Mouse (Mus musculus) MN1 (cell line): Measurements from ENCODE around the gene Cnot6l.

Experiments used
- DNase-seq: peaks from one replicate; pipeline ENCODE4 v3.0.0-alpha.2; 2016; ENCODE audit warnings: low spot score

Cnot6l gene

DNA sequence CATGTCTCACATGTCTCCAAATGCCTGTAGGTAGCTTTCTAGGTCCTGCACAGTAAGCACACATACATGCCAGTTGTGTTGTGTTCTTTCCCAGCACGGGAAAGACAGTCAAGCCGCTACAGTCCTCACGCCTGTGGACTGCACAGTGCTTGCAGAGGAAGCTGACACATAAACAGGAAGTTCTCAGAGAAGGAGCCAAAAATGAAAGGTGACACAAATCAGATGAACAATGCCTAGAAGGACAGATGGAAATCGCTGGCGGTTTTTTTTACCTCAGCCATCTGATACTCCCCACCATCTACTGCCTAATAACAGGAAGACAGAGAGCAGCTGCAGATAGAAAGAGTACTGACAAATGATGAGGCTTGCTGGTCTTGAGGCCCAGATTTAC lies at the start of gene Cnot6l:
Gene Cnot6l, minus strand, starts transcription at position 151 of the 391 bp plus-strand sequence.
- peak; percentile 62 for DNase-seq

DNA sequence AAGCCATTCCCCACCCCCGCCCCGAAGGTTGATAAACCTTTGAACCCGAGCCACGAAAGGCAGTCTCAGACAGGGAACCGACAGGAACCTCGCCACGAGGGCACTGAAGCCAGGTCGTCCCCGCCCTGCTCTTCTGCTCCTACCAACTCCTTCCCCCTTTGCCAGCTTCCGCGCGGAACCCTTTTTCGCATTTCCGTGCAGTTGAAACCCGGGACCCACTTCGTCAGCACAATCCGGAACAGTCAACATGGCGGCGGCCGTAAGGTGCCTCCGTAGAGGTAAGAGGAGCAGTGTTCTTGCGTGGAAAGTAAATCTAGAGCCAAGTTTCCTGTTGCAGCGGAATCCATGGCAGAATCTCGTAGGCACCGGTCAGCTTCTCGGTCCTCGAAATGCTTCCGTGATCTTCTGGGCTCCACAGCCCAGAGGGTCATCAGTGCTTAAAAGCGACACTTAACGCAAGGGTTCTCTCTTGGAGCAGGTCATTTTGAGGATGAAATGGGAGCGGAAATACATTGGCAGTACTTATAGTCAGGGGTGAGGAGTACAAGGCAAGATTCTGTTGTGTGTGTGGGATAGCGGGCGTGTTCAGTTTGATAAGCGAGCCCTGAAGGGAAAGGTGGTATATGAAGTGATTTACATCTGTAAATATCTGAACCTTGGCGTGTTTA lies 46.1 kb upstream of the Cnot6l start:
- peak; percentile 93 for DNase-seq

DNA sequence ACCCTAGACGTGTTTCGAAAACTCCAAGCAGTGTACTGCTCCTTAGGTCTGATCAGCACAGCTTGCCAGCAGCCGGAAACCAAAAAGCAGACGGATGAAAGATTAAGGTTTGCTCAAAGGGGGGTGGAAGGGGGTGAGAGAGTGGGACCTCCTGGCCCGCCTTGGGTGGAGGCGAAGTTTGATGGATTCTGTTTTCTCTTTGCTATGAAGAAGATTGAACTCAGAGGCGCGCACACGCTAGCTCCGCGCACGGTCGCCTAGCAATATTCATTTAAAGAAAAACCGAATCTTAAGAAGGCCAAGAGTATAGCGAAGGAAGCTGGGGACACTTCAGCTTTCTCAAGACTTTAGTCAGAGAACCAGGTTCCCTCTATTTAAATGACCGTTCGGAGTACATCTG lies 45.5 kb upstream of the Cnot6l start, which contains the start of gene Mrpl1:
Gene Mrpl1, plus strand, starts transcription at position 35 of the 400 bp plus-strand sequence.
- DNase-seq = peak; percentile 56

DNA sequence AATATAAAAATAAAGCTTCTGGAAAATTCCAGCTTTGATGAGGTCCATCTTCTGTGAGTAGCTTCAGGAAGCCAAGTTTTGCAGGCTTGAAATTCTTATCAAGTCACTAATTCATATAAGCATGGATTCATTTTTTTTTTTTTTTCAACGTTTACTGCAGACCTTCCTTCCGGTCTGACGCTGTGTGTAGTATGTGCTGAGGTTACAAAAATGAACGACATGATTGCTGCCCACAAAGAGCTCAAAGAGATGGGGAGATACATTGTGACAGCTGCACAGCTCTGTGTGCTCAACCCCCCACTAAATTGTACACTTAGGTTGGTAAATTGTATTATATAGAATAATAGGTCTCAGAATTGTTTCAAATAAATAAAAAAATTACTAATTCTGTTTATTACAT lies 44.6 kb upstream of the Cnot6l start:
- no peak for DNase-seq

DNA sequence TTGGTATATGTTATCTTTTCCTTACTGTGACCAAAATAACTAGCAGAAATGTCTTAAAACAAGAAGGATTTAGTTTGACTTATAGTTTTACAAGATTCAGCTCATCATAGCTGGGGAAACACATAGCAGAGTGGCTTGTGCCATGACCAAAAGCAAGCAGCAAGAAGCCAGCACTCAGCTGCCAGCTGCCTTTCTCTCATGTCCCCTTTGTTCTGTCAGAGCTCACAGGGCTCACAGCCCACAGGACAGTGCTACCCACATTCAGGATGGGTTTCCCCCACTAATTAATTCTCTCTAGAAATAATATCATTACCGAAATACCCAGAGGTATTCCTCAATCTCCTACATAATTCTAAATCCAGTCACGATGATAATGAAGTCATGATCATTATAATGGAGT lies 43.6 kb upstream of the Cnot6l start:
- no peak for DNase-seq

DNA sequence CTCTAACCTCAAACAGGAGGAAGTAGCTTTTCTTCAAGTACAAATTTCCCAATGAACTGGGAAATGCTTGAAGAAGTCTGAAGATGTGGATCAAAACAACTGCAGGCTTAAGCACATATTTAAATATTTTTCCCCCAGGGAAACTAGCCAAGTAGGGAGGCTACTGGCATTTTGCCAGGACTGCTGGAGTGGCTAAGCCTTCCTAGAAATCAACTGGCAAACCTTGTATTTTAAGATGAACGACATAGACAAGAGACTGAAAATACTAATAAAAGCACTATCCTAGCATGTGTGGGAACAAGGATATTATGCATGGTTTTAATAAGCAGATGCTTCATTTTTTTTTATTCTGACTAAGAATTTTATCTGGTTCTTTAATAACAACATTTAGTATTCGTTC lies 42.9 kb upstream of the Cnot6l start:
- peak; percentile 70 for DNase-seq

- DNase-seq = no peak
Observed at GRCm38 (mm10) chr5:96201462-96202154, 37.6 kb upstream of the Cnot6l start.

DNA sequence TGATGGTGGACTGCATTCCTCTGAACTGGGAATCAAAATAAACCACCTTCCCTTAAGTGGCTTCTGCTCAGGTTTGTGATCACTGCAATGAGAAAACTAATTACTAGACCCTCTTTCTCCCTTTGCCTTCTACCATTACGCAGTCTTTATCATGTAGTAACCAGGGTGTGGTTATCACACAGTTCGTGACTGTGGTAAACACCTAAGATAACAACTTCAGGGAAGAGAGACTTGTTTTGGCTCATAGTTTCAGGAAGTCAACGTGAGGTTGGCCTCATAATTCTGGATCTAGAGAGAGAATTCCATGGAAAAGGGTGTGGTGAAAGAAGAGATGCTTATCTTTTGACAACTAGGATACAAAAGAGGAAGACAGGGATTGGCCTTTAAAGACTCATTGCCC lies 36.3 kb upstream of the Cnot6l start:
- DNase-seq = no peak

- no peak for DNase-seq
Observed at GRCm38 (mm10) chr5:96198271-96198670, 34.3 kb upstream of the Cnot6l start.

DNA sequence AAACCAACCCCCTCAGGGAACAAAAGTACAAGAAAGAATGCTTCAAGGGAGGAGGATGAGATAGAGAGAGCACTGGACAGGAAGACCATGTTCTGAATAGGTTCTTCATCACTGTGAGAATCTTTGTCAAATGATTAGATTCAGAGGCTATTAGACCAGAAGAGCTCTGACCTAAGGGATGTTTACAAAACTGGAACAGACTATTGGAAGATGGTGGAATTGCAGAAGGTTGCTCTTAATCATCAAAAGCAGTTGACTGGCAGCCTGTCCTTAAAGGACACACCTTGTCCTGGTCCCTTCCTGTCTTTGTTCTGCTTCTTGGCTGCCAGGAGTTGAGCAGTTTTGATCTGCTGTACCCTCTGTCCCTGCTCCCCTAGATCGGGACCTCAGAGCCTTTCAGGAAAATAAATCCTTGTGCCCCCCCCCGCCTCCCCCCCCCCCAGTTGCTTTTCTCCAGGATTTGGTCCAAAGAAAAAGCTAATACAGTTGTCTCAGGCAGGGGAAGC lies 32.6 kb upstream of the Cnot6l start:
- DNase-seq = no peak

DNA sequence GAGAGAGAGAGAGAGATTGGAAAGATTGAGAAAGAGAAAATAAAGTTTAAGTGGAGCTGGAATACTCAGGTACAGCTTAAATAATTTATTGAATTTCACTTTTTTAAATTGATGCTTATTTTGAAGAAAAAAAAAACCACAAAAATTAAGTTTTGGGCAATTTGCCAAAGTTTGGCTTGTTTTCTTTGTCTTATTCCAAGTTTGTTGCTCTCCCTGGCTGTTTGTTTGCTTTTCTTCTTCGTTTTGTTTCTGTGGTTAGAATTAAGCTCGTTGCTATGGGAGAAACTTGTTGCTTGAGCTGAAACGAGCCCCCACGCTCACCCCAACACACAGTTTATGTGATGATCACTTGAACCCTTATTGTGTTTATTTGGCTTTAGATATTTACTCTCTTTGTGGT lies 27.3 kb upstream of the Cnot6l start:
- no peak for DNase-seq

DNA sequence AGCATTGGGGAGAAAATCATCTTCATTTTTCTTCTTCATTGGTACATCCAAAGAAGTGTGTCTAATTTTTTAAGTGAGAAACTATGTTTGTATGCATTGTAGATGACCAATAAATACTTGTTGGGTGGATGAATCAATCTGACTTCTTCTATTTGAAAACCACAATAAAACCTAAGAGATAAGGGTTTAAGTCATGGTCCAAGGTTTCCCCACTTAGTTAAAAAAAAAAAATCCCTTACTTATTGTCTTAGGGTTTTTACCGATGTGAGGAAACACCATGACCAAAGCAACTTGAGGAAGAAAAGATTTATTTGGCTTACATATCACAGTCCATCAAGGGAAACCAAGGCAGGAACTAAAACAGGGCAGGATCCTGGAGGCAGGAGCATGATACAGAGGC lies 25.8 kb upstream of the Cnot6l start:
- no peak for DNase-seq

DNA sequence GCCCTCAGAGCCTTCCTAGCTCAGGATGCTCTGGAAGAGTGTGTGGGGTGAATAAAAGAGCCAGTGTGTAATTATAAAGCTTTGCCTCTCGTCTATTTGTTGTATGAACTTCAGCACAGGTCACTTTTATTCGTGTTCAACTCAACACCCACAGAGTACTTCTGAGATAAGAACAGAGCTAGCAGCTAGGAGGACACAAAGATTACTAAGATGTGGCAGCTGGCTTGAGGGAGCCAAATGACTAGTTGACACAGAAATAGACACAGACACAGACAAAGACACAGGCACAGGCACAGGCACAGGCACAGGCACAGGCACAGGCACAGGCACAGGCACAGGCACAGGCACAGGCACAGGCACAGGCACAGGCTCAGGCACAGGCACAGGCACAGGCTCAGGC lies 20.0 kb upstream of the Cnot6l start:
- DNase-seq = no peak

- no peak for DNase-seq
Observed at GRCm38 (mm10) chr5:96183211-96183610, 19.2 kb upstream of the Cnot6l start.

DNA sequence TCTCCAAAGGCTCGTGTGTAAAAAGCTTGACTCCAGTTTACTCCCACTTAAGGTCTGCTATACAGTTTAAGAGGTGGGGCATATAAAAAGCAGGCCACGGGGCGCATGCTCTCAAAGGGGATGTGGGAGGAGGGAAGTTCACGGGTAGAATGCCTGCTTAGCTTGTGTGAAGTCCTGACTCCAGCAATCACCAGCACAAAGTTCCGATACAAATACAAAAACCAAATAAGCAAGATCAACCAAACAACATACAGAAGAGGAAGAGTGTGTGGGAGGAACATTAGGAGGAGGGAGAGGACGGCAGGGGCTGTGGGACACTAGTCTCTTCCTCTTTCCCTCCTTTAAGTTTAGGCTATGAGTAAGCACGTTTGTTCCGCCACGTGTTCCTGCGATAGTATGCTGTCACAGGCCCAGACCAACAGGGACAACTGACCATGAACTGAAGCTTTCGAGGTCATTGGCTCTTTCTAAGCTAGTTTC lies 12.9 kb upstream of the Cnot6l start:
- no peak for DNase-seq

GRCm38 (mm10) chr5:96176121-96176520 lies 12.2 kb upstream of the Cnot6l start:
- no peak for DNase-seq

DNA sequence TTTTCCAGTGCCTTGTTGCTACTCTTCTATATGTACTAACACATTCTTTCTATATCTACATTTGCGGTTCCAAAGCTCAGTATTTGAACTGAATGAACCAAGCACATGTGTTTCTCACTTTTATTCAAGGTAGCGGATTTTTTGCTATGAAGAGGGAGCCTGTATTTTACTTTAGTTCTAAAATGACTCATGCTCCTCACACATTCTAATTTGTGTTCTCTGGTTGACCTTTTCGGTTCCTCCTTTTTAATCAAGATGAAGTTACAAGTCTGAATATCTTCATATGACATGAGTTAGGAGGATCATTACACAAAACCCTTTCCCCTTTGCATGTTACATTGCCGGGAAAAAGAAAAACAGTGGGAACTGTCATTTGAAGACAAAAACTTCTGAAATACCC lies 7.8 kb upstream of the Cnot6l start:
- DNase-seq = no peak

DNA sequence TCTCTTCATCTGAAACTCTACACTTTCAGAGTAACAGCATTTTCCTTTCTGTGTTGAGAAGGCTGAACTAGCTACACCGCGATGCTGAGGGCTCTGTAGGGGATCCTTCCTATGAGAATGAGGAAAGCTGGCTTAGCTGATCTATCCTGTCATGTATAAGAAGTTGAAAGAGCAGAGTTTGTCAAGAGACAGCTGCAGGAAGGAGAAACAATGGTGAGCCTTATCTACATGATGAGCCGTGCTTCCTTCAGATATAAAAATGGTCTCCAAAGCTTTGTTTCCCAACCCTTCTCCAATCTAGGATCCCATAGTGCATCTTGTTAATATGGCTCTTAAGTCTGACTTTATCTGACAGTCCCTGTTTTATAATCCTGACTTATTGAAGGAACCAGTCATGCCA lies 6.5 kb upstream of the Cnot6l start:
- no peak for DNase-seq

DNA sequence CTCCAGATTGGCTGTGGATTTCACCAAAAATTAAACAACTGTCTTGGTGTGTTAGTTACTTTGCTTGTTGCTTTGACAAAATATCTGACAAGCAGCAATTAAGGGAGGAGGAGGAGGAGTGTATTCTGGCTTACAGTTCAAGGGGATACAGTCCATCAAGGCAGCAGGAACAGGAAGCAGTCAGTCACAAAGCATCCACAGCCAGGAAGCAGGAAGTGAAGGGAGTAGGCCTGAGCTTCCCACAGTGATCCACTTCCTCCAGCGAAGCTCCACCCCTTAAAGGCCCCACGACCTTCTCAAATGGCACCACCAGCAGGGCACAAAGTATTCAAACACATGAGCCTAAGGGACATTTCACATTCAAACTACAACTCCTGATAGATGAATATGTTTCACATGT lies 2.8 kb upstream of the Cnot6l start:
- DNase-seq = no peak

DNA sequence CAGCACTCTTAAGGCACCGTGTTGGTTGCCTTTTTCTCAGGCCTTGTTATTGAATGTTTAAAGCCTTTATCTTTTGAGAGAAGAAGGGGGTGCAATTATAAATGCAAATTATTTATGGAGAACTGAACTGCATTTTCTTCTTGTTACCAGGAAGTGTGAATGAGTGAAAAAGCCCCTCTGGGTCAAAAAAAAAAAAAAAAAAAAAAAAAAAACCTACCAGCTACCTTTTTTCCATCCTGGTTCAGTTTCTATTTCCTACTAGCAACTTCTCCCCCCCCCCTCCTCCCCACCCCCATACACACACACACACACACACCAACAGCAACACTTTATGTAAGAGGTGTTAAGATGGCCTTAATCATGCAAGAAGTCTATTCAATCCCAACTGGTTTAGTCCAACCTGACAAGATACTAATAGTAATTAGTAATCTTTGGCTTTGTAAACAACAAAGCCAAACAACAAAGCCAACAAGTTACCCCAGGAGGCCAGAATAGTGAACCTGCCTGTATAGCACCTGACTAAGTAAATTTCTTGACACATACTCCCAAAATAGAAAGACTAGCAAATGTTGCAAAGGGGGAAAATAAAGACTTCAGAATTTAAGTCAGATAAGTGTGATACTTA lies 463 bp downstream of the Cnot6l start:
- DNase-seq = no peak

GRCm38 (mm10) chr5:96162399-96163331 lies 1.3 kb downstream of the Cnot6l start:
- DNase-seq = peak; percentile 88
